Mouse (Mus musculus): ENCODE measurements around the gene Lpcat3. TPM values are rescaled to one million over a fixed set of nuclear protein-coding genes. Genes with fewer than 3 reads are reported as not detected.
A peak's percentile ranks its signal among the peaks of the same experiment; 100 is the strongest.
"Not testable (repeated sequence)": the region's sequence is repeated elsewhere in the genome, so short reads cannot be mapped to it uniquely, and the experiment has no call there.

Lpcat3 gene
- polyA plus RNA-seq, 1 experiment from 2014 or later = 49.9 TPM

DNA sequence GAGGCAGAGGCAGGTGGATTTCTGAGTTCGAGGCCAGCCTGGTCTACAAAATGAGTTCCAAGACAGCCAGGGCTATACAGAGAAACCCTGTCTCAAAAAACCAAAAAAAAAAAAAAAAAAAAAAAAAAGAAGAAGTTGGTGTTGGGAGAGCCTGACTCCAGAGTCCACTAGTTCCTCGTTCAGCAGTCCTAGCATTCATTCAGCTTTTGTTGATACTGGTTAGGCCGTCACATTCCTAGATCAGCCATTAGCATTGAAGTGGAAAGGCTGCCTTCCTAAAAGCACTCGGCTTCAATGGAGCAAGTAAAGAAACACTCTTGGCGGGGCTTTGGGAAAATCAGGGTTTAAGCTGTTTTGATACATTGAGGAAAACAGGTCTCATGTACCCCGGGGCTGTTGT lies 19.5 kb downstream of the Lpcat3 start:
- ATAC-seq (ENCODE audit: low FRiP score, low read depth); H3K27ac ChIP-seq (replicated peaks); H3K4me3 ChIP-seq; H3K9me3 ChIP-seq; H3K27me3 ChIP-seq; H3K9ac ChIP-seq; H3K4me2 ChIP-seq; H3K36me3 ChIP-seq; H3K4me1 ChIP-seq (replicated peaks): not testable (repeated sequence)
- 61% methylated on average over 6 of the region's 6 CpGs for WGBS

DNA sequence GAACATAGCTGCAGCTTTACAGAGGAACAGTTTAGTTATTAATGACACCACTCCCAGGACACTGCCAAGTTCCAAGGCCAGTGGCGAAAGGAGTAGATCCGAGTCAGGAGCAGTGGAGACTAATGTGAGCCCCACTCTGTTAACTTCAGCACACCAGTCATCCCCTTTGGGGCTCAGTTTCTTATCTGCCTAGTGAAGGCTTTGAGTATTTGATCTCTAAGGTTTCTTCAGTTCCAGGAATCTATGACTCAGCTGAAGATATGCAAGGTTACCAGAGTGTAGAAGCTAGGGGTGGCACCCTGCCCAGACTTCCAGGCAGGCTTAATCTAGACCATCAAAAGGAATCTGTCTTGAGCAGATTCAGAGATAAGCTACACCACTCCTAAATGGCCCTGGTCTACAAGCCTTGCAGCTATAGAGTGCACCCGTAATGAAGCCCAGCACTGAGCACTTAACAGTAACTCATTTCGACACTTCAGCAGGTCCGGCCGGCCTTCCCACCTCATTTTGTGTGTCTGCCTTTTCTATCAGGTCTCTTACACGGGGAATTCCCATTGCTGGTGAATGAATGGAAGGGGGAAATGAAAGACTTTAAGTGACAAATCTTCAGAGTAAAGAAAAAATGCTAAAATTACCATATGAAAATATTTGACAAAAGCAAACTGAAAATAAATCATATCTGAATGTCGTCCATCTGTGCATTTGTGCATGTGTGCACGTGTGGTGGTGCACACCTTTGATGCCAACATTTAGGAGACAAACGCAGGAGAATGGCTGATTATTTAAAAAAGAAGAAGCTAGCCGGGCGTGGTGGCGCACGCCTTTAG lies 21.0 kb downstream of the Lpcat3 start:
- Histone ChIP-seq H3K4me2 (no peak overlapping the region), H3K27me3 (no peaks in the 10 kb centered on the region), H3K4me1 (replicated peaks) (no peaks in the 10 kb centered on the region), H3K27ac (replicated peaks) (no peak overlapping the region), H3K4me3 (no peak overlapping the region), H3K9ac (no peak overlapping the region), H3K36me3 (no peaks in the 10 kb centered on the region), H3K9me3 (no peaks in the 10 kb centered on the region)
- ATAC-seq (ENCODE audit: low FRiP score, low read depth) = no peak
- 90% methylated on average over 14 of the region's 14 CpGs for WGBS

DNA sequence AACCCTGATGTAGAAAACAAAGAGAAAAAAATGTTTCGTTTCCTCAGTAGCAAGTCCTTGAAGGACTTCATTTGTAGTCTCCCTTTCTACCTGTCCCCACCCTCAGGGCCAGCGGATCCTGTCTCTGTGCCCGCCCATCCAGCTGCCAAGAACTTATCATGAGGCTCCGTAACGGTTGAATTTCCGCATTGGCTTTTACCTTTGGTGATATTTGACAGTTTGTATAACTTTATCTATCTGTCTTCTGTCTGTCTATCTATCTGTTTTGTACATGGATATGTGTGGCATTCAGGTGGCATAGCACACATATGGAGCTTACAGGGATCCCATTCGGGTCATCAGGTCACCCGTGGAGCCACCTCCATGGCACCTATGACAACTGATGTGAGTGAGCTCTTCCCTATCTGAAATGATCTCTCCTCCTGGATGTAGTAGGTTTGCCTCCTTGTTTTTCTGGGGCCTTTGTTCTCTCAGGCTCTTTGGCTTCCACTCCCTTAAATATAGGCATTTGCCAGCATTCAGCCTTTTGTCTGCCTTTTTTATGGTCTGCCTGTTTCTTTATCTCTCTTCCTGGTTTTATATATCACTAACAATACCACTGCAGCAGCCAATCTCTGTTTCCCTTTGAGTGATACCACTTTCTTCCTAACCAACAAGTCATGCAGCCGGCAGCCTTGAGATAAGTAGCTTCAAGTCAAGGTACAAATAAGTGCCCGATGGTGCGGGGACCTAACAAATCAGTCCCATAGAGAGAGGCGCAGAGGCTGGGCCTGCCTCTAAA lies 23.0 kb downstream of the Lpcat3 start:
- Histone ChIP-seq H3K4me2 (no peak overlapping the region), H3K9ac (no peak overlapping the region), H3K36me3 (no peaks in the 10 kb centered on the region), H3K9me3 (no peaks in the 10 kb centered on the region), H3K4me1 (replicated peaks) (no peaks in the 10 kb centered on the region), H3K27ac (replicated peaks) (no peak overlapping the region), H3K4me3 (no peak overlapping the region), H3K27me3 (no peaks in the 10 kb centered on the region)
- ATAC-seq (ENCODE audit: low FRiP score, low read depth) = no peak
- 83% methylated on average over 12 of the region's 12 CpGs for WGBS

- not testable (repeated sequence) for H3K9ac ChIP-seq; H3K27ac ChIP-seq (replicated peaks); H3K4me3 ChIP-seq; ATAC-seq (ENCODE audit: low FRiP score, low read depth); H3K4me1 ChIP-seq (replicated peaks); H3K36me3 ChIP-seq; H3K27me3 ChIP-seq; H3K9me3 ChIP-seq; H3K4me2 ChIP-seq
- 84% methylated on average over 1 of the region's 1 CpGs for WGBS
These were observed 23.8 kb downstream of the Lpcat3 start for GRCm38 (mm10) chr6:124686644-124687043.

DNA sequence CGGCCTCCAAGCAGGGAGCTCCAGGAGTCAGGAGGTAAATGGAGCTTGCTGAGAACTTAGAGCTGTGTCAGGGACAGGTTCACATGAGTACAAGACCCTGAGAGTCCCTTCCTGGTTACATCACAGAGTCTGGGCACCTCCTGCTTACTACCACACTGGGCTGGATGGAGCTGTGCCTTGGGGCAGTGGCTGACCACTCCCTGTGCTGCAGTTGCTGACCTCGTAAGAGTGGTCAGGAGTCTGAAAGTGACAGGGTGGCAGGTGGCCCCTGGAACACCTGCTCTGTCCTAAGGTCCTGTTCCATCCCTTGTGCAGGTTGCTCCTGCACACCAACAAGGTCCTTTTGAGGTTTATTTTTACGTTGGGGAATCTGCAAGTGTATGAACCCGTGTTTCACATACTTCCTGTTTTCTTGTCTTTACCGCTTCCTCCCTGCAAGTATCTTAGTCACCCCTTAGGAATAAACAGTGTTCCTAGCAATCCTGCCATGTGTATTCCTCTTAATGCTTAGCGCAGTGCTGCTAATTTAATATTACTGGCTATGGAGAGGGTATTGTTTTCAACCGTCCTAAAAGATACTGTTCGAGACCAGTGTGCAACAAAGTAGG lies 25.4 kb downstream of the Lpcat3 start:
- H3K9ac ChIP-seq = no peak overlapping the region
- no peaks in the 10 kb centered on the region for H3K9me3 ChIP-seq
- H3K27me3 ChIP-seq = no peaks in the 10 kb centered on the region
- no peak overlapping the region for H3K4me2 ChIP-seq
- no peak overlapping the region for H3K27ac ChIP-seq (replicated peaks)
- no peak for ATAC-seq (ENCODE audit: low FRiP score, low read depth)
- 92% methylated on average over 8 of the region's 8 CpGs for WGBS
- H3K36me3 ChIP-seq = no peaks in the 10 kb centered on the region
- H3K4me1 ChIP-seq (replicated peaks) = no peaks in the 10 kb centered on the region
- H3K4me3 ChIP-seq = no peak overlapping the region

DNA sequence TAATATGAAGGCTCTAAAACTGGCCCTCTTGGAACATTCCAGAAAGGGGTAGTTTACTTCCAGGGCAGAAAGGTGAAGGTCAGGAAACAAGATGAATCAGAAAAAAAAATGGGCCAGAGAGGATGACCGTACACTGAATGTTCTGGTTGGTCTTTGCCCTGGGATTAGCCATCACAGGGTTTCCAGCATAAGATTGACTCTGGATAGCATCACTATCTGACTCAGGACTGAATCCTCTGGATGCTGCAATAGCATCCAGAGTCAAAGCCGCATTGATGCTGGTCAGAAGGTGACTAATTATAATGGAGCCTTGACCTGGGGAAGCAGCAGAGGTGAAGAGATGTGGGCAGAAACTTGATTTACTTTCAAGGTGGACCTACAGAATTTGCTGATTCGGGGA lies 26.2 kb downstream of the Lpcat3 start:
- H3K36me3 ChIP-seq = no peaks in the 10 kb centered on the region
- WGBS = 88% methylated on average over 3 of the region's 3 CpGs
- no peaks in the 10 kb centered on the region for H3K9me3 ChIP-seq
- no peak for ATAC-seq (ENCODE audit: low FRiP score, low read depth)
- no peak overlapping the region for H3K4me2 ChIP-seq
- no peak overlapping the region for H3K9ac ChIP-seq
- no peak overlapping the region for H3K27ac ChIP-seq (replicated peaks)
- no peak overlapping the region for H3K4me3 ChIP-seq
- peaks cover 6% of the 10 kb centered on the region; the same call in 1 of the 2 replicates for H3K4me1 ChIP-seq (replicated peaks)
- no peaks in the 10 kb centered on the region for H3K27me3 ChIP-seq

- Histone ChIP-seq H3K4me1 (replicated peaks) (peaks cover 15% of the 10 kb centered on the region), H3K27me3 (no peaks in the 10 kb centered on the region), H3K36me3 (no peaks in the 10 kb centered on the region), H3K4me3 (no peak overlapping the region), H3K27ac (replicated peaks) (no peak overlapping the region), H3K9ac (no peak overlapping the region), H3K4me2 (no peak overlapping the region), H3K9me3 (no peaks in the 10 kb centered on the region)
- WGBS = 97% methylated on average over 3 of the region's 3 CpGs
- ATAC-seq (ENCODE audit: low FRiP score, low read depth) = no peak
These were observed 27.7 kb downstream of the Lpcat3 start for GRCm38 (mm10) chr6:124690517-124690916.

GRCm38 (mm10) chr6:124693243-124693981 lies 30.6 kb downstream of the Lpcat3 start:
- no peaks in the 10 kb centered on the region for H3K9me3 ChIP-seq
- no peaks in the 10 kb centered on the region for H3K27me3 ChIP-seq
- 80% methylated on average over 15 of the region's 15 CpGs for whole genome bisulfite sequencing
- peaks cover 15% of the 10 kb centered on the region for H3K4me1 ChIP-seq (replicated peaks)
- H3K4me2 ChIP-seq = no peak overlapping the region
- H3K27ac ChIP-seq (replicated peaks) = no peak overlapping the region
- no peak overlapping the region for H3K9ac ChIP-seq
- no peaks in the 10 kb centered on the region for H3K36me3 ChIP-seq
- H3K4me3 ChIP-seq = no peak overlapping the region
- ATAC-seq (ENCODE audit: low FRiP score, low read depth) = no peak

DNA sequence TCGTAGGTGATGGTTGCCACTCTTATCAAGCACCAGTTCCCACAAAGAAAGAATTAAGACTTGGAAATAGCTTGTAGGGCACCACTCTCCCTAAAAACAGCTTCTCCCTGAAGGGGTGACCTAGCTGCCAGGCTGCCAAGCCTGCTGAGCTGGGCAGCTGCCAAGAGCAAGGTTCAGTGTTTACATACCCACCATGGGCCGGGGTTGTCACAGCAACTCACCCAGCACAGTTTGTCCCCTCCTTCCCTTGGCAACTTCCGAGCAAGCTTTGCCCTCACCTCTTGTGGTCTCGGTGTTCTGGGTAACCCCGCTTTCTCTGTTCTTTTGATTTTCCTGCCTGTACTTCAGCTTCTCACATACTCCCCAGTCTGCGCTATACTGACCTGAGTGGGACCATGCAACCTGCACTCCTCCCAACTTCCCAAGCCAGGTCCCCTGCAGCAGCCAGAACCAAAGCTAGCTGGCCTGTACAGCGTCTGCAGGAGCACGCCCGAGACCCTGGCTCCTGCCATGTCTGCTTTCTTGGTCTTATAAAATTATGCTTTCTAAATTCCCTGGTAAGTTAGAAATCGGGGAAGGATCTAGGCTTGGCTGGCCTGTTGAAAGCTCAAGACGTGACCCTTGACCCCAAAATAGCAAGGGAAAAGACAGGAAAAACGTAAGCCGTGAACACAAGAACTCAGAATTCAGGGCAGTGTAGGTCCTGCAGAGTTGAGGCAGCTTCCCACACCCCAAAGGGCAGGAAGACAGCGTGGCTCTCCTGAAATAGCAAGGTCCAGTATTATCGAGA lies 31.5 kb downstream of the Lpcat3 start:
- Histone ChIP-seq H3K9me3 (no peaks in the 10 kb centered on the region), H3K4me1 (replicated peaks) (peaks cover 15% of the 10 kb centered on the region), H3K27ac (replicated peaks) (peak overlapping the region; percentile 56), H3K4me3 (no peak overlapping the region), H3K9ac (no peak overlapping the region), H3K36me3 (no peaks in the 10 kb centered on the region), H3K4me2 (peak overlapping the region; percentile 7; the same call in 1 of the 2 replicates), H3K27me3 (no peaks in the 10 kb centered on the region)
- ATAC-seq (ENCODE audit: low FRiP score, low read depth) = peak; percentile 85; the same call in 1 of the 2 replicates
- WGBS = 67% methylated on average over 15 of the region's 15 CpGs

- ATAC-seq (ENCODE audit: low FRiP score, low read depth) = no peak
- 91% methylated on average over 7 of the region's 7 CpGs for WGBS
- H3K9me3 ChIP-seq = no peaks in the 10 kb centered on the region
- peaks cover 15% of the 10 kb centered on the region for H3K4me1 ChIP-seq (replicated peaks)
- H3K27ac ChIP-seq (replicated peaks) = no peak overlapping the region
- H3K27me3 ChIP-seq = no peaks in the 10 kb centered on the region
- H3K4me2 ChIP-seq = no peak overlapping the region
- no peak overlapping the region for H3K4me3 ChIP-seq
- peaks cover 8% of the 10 kb centered on the region; the same call in 1 of the 2 replicates for H3K36me3 ChIP-seq
- H3K9ac ChIP-seq = no peak overlapping the region
These were observed 33.8 kb downstream of the Lpcat3 start for GRCm38 (mm10) chr6:124696441-124697150.

- H3K4me1 ChIP-seq (replicated peaks) = peaks cover 11% of the 10 kb centered on the region
- H3K4me2 ChIP-seq = no peak overlapping the region
- H3K36me3 ChIP-seq = peaks cover 28% of the 10 kb centered on the region
- H3K27ac ChIP-seq (replicated peaks) = no peak overlapping the region
- no peak for ATAC-seq (ENCODE audit: low FRiP score, low read depth)
- no peak overlapping the region for H3K9ac ChIP-seq
- H3K9me3 ChIP-seq = no peaks in the 10 kb centered on the region
- WGBS = 90% methylated on average over 6 of the region's 6 CpGs
- no peaks in the 10 kb centered on the region for H3K27me3 ChIP-seq
- no peak overlapping the region for H3K4me3 ChIP-seq
These were observed 35.9 kb downstream of the Lpcat3 start for GRCm38 (mm10) chr6:124698751-124699150.
